Mouse (Mus musculus) cortical plate, adult 2 months (tissue): ENCODE results near the gene Fgf14. TPM values are rescaled to one million over a fixed set of nuclear protein-coding genes. Genes with fewer than 3 reads are reported as not detected.

ENCODE experiments used
- H3K27ac ChIP-seq: fragments of 200-500 bp; 2 replicates; pipeline ENCODE4 v1.5.1; 2012; ENCODE audit warnings: low read length, control low read depth, inconsistent platforms; ENCODE audit not compliant: insufficient read depth
- H3K4me1 ChIP-seq: fragments of 200-500 bp; 2 replicates; pipeline ENCODE4 v1.6.1; 2011; ENCODE audit warnings: low read length; ENCODE audit not compliant: control insufficient read depth, insufficient read depth
- H3K4me3 ChIP-seq: fragments of 200-500 bp; 2 replicates; pipeline ENCODE4 v1.5.1; 2011; ENCODE audit warnings: mild to moderate bottlenecking, low read length, control low read depth; ENCODE audit not compliant: insufficient read depth
- CTCF ChIP-seq: fragments of 200-500 bp; IDR thresholded peaks from 2 replicates; pipeline ENCODE4 v1.5.1; 2011; ENCODE audit warnings: mild to moderate bottlenecking, control low read depth, low read length; ENCODE audit not compliant: insufficient read depth; ENCODE audit errors: extremely low read depth
- POLR2A ChIP-seq: fragments of 200-500 bp; IDR thresholded peaks from 2 replicates; pipeline ENCODE4 v1.6.1; 2011; ENCODE audit warnings: mild to moderate bottlenecking, low read length, control low read depth; ENCODE audit not compliant: insufficient read depth; ENCODE audit errors: extremely low read depth
- polyA plus RNA-seq: library from polyadenylated mRNA; depleted of rRNA; stranded (reverse); fragments of >200 nt; gene quantifications from 2 replicates; pipeline ENCODE4 v1.2.3, GENCODE M21; 2012

Fgf14 gene
- polyA plus RNA-seq, 1 experiment = 24.8 TPM

DNA sequence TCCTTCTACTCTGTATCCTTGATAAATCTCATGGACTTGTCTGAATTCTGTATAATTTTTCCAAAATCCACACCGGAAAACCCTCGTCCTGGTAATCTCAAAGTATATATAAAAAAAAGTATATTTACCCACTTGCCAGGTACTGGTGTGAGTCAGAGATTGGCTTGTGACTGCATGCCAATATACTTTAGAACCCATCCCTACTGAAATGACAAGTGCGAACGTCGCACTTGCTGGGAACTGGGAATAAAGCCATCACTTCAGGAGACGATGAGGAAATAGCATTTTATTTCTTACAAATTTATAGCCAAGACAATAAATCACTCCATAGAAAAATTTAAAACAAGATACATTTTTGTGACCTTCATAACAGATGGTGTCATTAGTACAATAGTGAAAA is 708.9 kb downstream of the Fgf14 start:
- Histone ChIP-seq H3K27ac (no peak overlapping the region), H3K4me1 (no peaks in the 10 kb centered on the region; the same call in 1 of the 2 replicates), H3K4me3 (no peak overlapping the region)
- no peak for TF ChIP-seq POLR2A
- no peak for TF ChIP-seq CTCF

DNA sequence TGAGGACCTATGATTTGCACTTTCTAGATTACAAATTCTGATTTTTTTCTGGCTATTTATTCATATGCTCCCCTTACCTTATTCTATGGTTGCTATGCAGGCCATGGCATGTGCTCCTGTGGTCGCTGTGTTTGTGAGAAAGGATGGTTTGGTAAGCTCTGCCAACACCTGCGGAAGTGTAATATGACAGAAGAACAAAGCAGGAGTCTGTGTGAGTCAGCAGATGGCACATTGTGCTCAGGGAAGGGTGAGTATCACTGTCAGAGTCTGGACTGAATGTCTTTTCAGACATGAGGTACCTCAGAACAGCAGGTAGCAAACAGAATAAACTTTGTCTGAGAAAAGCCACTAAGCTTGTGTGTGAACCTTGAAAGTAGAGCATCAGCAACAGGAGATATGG is 710.4 kb downstream of the Fgf14 start:
- no peak overlapping the region for H3K4me3 ChIP-seq
- TF ChIP-seq POLR2A (no peak), CTCF (no peak)
- no peak overlapping the region for H3K27ac ChIP-seq

More for the DNA sequence above, 710.4 kb downstream of the Fgf14 start:
- H3K4me1 ChIP-seq = no peaks in the 10 kb centered on the region; the same call in 1 of the 2 replicates
